Mouse (Mus musculus): ENCODE results near the gene Gm20388. TPM values are rescaled to one million over a fixed set of nuclear protein-coding genes. Genes with fewer than 3 reads are reported as not detected.

Gene Gm20388
- polyA plus RNA-seq, 1 experiment = 23.9 TPM

GRCm38 (mm10) chr8:122674999-122675398 is 2764.4 kb downstream of the Gm20388 start:
- no peak overlapping the region; the same call in 1 of the 2 replicates for H3K4me3 ChIP-seq (ENCODE audit: insufficient read depth, low read length)
- TF ChIP-seq POLR2A (IDR thresholded peaks at IDR 0.05; ENCODE audit: extremely low read depth, insufficient read depth, low read length) = no peak
- TF ChIP-seq CTCF (IDR thresholded peaks at IDR 0.05; ENCODE audit: extremely low read depth, insufficient read depth, low read length) = 0 out of 2 replicates have a peak, but pooled peaks have one; percentile 12
- peaks cover 5% of the 10 kb centered on the region for H3K4me1 ChIP-seq (ENCODE audit: control insufficient read depth, insufficient read depth, low read length)
- H3K27ac ChIP-seq (ENCODE audit: insufficient read depth, low read length) = no peak overlapping the region

- Histone ChIP-seq H3K27ac (ENCODE audit: insufficient read depth, low read length) (peak overlapping the region; percentile 38; the same call in 1 of the 2 replicates), H3K4me1 (ENCODE audit: control insufficient read depth, insufficient read depth, low read length) (peaks cover 5% of the 10 kb centered on the region), H3K4me3 (ENCODE audit: insufficient read depth, low read length) (peak overlapping the region; percentile 84)
- TF ChIP-seq POLR2A (IDR thresholded peaks at IDR 0.05; ENCODE audit: extremely low read depth, insufficient read depth, low read length) (no peak), CTCF (IDR thresholded peaks at IDR 0.05; ENCODE audit: extremely low read depth, insufficient read depth, low read length) (no peak)
Observed at GRCm38 (mm10) chr8:122675596-122676420, 2765.2 kb downstream of the Gm20388 start.

GRCm38 (mm10) chr8:122676621-122677480 is 2766.2 kb downstream of the Gm20388 start:
- TF ChIP-seq POLR2A (IDR thresholded peaks at IDR 0.05; ENCODE audit: extremely low read depth, insufficient read depth, low read length) (no peak), CTCF (IDR thresholded peaks at IDR 0.05; ENCODE audit: extremely low read depth, insufficient read depth, low read length) (no peak)
- H3K4me3 ChIP-seq (ENCODE audit: insufficient read depth, low read length) = peak overlapping the region; percentile 84
- peak overlapping the region; percentile 87 for H3K27ac ChIP-seq (ENCODE audit: insufficient read depth, low read length)
- peaks cover 5% of the 10 kb centered on the region for H3K4me1 ChIP-seq (ENCODE audit: control insufficient read depth, insufficient read depth, low read length)

- no peak for TF ChIP-seq CTCF (IDR thresholded peaks at IDR 0.05; ENCODE audit: extremely low read depth, insufficient read depth, low read length)
- TF ChIP-seq POLR2A (IDR thresholded peaks at IDR 0.05; ENCODE audit: extremely low read depth, insufficient read depth, low read length) = no peak
Observed at GRCm38 (mm10) chr8:122677481-122678021, 2766.9 kb downstream of the Gm20388 start.

GRCm38 (mm10) chr8:122678061-122678895 is 2767.6 kb downstream of the Gm20388 start:
- TF ChIP-seq CTCF (IDR thresholded peaks at IDR 0.05; ENCODE audit: extremely low read depth, insufficient read depth, low read length) (peak; percentile 40), POLR2A (IDR thresholded peaks at IDR 0.05; ENCODE audit: extremely low read depth, insufficient read depth, low read length) (no peak)
- Histone ChIP-seq H3K4me3 (ENCODE audit: insufficient read depth, low read length) (peak overlapping the region; percentile 84), H3K27ac (ENCODE audit: insufficient read depth, low read length) (peak overlapping the region; percentile 95), H3K4me1 (ENCODE audit: control insufficient read depth, insufficient read depth, low read length) (peaks cover 5% of the 10 kb centered on the region)

More at GRCm38 (mm10) chr8:122677481-122678021, 2766.9 kb downstream of the Gm20388 start:
- Histone ChIP-seq H3K27ac (ENCODE audit: insufficient read depth, low read length) (peak overlapping the region; percentile 87), H3K4me3 (ENCODE audit: insufficient read depth, low read length) (peak overlapping the region; percentile 84), H3K4me1 (ENCODE audit: control insufficient read depth, insufficient read depth, low read length) (peaks cover 5% of the 10 kb centered on the region)

GRCm38 (mm10) chr8:122678896-122679210 is 2768.2 kb downstream of the Gm20388 start:
- H3K27ac ChIP-seq (ENCODE audit: insufficient read depth, low read length) = no peak overlapping the region
- H3K4me3 ChIP-seq (ENCODE audit: insufficient read depth, low read length) = peak overlapping the region; percentile 84; the same call in 1 of the 2 replicates
- TF ChIP-seq CTCF (IDR thresholded peaks at IDR 0.05; ENCODE audit: extremely low read depth, insufficient read depth, low read length) (no peak), POLR2A (IDR thresholded peaks at IDR 0.05; ENCODE audit: extremely low read depth, insufficient read depth, low read length) (no peak)
- peaks cover 5% of the 10 kb centered on the region for H3K4me1 ChIP-seq (ENCODE audit: control insufficient read depth, insufficient read depth, low read length)

GRCm38 (mm10) chr8:122679325-122679920 is 2768.8 kb downstream of the Gm20388 start:
- no peak overlapping the region for H3K27ac ChIP-seq (ENCODE audit: insufficient read depth, low read length)
- H3K4me1 ChIP-seq (ENCODE audit: control insufficient read depth, insufficient read depth, low read length) = peaks cover 5% of the 10 kb centered on the region
- no peak overlapping the region for H3K4me3 ChIP-seq (ENCODE audit: insufficient read depth, low read length)
- TF ChIP-seq POLR2A (IDR thresholded peaks at IDR 0.05; ENCODE audit: extremely low read depth, insufficient read depth, low read length) = no peak
- no peak for TF ChIP-seq CTCF (IDR thresholded peaks at IDR 0.05; ENCODE audit: extremely low read depth, insufficient read depth, low read length)

GRCm38 (mm10) chr8:122680171-122680570 is 2769.5 kb downstream of the Gm20388 start:
- Histone ChIP-seq H3K27ac (ENCODE audit: insufficient read depth, low read length) (no peak overlapping the region), H3K4me3 (ENCODE audit: insufficient read depth, low read length) (no peak overlapping the region), H3K4me1 (ENCODE audit: control insufficient read depth, insufficient read depth, low read length) (peaks cover 4% of the 10 kb centered on the region)
- no peak for TF ChIP-seq CTCF (IDR thresholded peaks at IDR 0.05; ENCODE audit: extremely low read depth, insufficient read depth, low read length)
- TF ChIP-seq POLR2A (IDR thresholded peaks at IDR 0.05; ENCODE audit: extremely low read depth, insufficient read depth, low read length) = no peak

All from cortical plate, adult 2 months (tissue).